Mouse (Mus musculus) CD4-positive naive resting alpha-beta T cell, adult 57 days (primary cell): Measurements from ENCODE around the gene Arhgef12. TPM values are rescaled to one million over a fixed set of nuclear protein-coding genes. Genes with fewer than 3 reads are reported as not detected.

Experiments used
- total RNA-seq: library from RNA; stranded (reverse); gene quantifications from one replicate; pipeline ENCODE4 v1.2.4, GENCODE M21; 2023

Arhgef12 gene
- total RNA-seq = 8.9 TPM

GRCm38 (mm10) chr9:43107187-43107517 lies at the start of gene Arhgef12:
Arhgef12 (minus strand) TSS chr9:43107239.

DNA sequence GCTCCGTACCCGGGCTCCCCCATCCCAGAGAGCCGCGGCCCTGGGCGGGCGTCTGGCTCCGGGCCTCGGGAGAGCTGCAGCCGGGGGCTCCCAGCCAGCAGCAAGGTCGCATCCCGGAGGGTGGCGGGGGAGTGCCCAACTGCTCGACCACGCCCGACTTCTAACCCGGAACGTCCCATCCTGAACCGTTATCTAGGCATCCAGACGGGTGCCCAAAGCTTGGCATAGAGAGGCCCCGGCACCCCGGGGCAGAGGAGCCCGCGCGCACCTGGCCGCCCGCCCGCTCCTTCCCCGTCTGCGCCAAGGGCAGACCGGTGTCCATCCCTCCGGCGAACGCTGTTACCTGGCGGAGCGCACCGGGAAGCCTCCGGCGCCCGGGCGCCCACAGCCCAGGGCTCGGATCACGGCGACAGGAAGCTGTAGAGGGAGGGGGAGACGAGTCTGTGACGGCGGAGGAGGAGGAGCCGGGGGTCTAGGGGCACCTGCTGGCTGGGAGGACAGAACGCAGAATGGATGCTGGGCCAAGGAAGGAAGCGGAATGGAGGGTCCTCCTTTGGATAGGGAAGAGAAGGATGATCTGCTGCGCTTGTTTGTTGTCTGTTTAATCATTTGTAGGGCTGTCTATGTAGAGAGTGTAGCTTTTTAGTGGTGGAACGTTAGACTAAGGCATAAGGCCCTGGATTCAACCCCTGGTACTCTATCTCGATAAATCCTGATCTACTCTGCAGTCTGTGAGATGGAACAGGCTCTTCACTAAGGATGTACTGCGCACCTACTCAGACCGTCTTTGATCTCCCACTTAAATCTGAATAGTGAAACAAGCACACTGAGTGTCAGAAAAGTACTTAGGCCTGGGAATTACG lies 9.3 kb upstream of the Arhgef12 start, which contains the start of gene Tmem136:
Gene Tmem136, minus strand, starts transcription at position 437 of the 863 bp plus-strand sequence.

GRCm38 (mm10) chr9:42943781-42944535 lies 163.1 kb downstream of the Arhgef12 start, which contains the start of gene Grik4:
Grik4 (minus strand) TSS chr9:42944493.

Other genes starting within 250 kb of the Arhgef12 start
- gene Grik4, start 162.7 kb downstream of the Arhgef12 start, total RNA-seq = not detected
- not detected for gene Tmem136, start 9.3 kb upstream of the Arhgef12 start, total RNA-seq
- gene Pou2f3, start 103.1 kb upstream of the Arhgef12 start, total RNA-seq = not detected
- 0.30 TPM for gene Oaf, start 132.7 kb upstream of the Arhgef12 start, total RNA-seq
- gene Trim29, start 203.6 kb upstream of the Arhgef12 start, total RNA-seq = not detected